Mouse (Mus musculus): Measurements from ENCODE around the gene Pgd.
"Not testable (repeated sequence)": the region's sequence is repeated elsewhere in the genome, so short reads cannot be mapped to it uniquely, and the experiment has no call there.

Pgd gene

GRCm38 (mm10) chr4:149166215-149166946 is at the start of gene Pgd:
Pgd (minus strand) TSS chr4:149166771.
- DNase-seq (ENCODE audit: low read depth, low spot score), result peak; percentile 95

GRCm38 (mm10) chr4:149215982-149216381 is 49.4 kb upstream of the Pgd start:
- DNase-seq (ENCODE audit: low read depth, low spot score), result peak; percentile 16

- no peak for DNase-seq (ENCODE audit: low read depth, low spot score)
Measured at GRCm38 (mm10) chr4:149215397-149215796, 48.8 kb upstream of the Pgd start.

- not testable (repeated sequence) for DNase-seq (ENCODE audit: low read depth, low spot score)
Measured at GRCm38 (mm10) chr4:149214468-149214867, 47.9 kb upstream of the Pgd start.

- no peak for DNase-seq (ENCODE audit: low read depth, low spot score)
Measured at GRCm38 (mm10) chr4:149213466-149213865, 46.9 kb upstream of the Pgd start.

GRCm38 (mm10) chr4:149211441-149211840 is 44.9 kb upstream of the Pgd start:
- DNase-seq (ENCODE audit: low read depth, low spot score), result not testable (repeated sequence)

GRCm38 (mm10) chr4:149202467-149202866 is 35.9 kb upstream of the Pgd start:
- no peak for DNase-seq (ENCODE audit: low read depth, low spot score)

- no peak for DNase-seq (ENCODE audit: low read depth, low spot score)
Measured at GRCm38 (mm10) chr4:149201110-149201509, 34.5 kb upstream of the Pgd start.

GRCm38 (mm10) chr4:149197180-149197579 is 30.6 kb upstream of the Pgd start:
- no peak for DNase-seq (ENCODE audit: low read depth, low spot score)

- no peak for DNase-seq (ENCODE audit: low read depth, low spot score)
Measured at GRCm38 (mm10) chr4:149191103-149191502, 24.5 kb upstream of the Pgd start.

- no peak for DNase-seq (ENCODE audit: low read depth, low spot score)
Measured at GRCm38 (mm10) chr4:149188563-149188962, 22.0 kb upstream of the Pgd start.

GRCm38 (mm10) chr4:149182755-149183154 is 16.2 kb upstream of the Pgd start:
- DNase-seq (ENCODE audit: low read depth, low spot score), result no peak

GRCm38 (mm10) chr4:149182192-149182591 is 15.6 kb upstream of the Pgd start:
- no peak for DNase-seq (ENCODE audit: low read depth, low spot score)

GRCm38 (mm10) chr4:149179573-149179972 is 13.0 kb upstream of the Pgd start:
- no peak for DNase-seq (ENCODE audit: low read depth, low spot score)

GRCm38 (mm10) chr4:149179160-149179559 is 12.6 kb upstream of the Pgd start:
- no peak for DNase-seq (ENCODE audit: low read depth, low spot score)

- no peak for DNase-seq (ENCODE audit: low read depth, low spot score)
Measured at GRCm38 (mm10) chr4:149178328-149178727, 11.8 kb upstream of the Pgd start.

GRCm38 (mm10) chr4:149177046-149177445 is 10.5 kb upstream of the Pgd start:
- no peak for DNase-seq (ENCODE audit: low read depth, low spot score)

GRCm38 (mm10) chr4:149176645-149177044 is 10.1 kb upstream of the Pgd start:
- DNase-seq (ENCODE audit: low read depth, low spot score), result no peak

GRCm38 (mm10) chr4:149173661-149174060 is 7.1 kb upstream of the Pgd start:
- DNase-seq (ENCODE audit: low read depth, low spot score), result no peak

- no peak for DNase-seq (ENCODE audit: low read depth, low spot score)
Measured at GRCm38 (mm10) chr4:149172666-149173065, 6.1 kb upstream of the Pgd start.

- DNase-seq (ENCODE audit: low read depth, low spot score), result no peak
Measured at GRCm38 (mm10) chr4:149172083-149172482, 5.5 kb upstream of the Pgd start.

GRCm38 (mm10) chr4:149171581-149171981 is 5.0 kb upstream of the Pgd start:
- DNase-seq (ENCODE audit: low read depth, low spot score), result no peak

GRCm38 (mm10) chr4:149170394-149170931 is 3.9 kb upstream of the Pgd start:
- no peak for DNase-seq (ENCODE audit: low read depth, low spot score)
